ENCODE assay signal across 8 mouse cellular contexts in the genomic region with DNA sequence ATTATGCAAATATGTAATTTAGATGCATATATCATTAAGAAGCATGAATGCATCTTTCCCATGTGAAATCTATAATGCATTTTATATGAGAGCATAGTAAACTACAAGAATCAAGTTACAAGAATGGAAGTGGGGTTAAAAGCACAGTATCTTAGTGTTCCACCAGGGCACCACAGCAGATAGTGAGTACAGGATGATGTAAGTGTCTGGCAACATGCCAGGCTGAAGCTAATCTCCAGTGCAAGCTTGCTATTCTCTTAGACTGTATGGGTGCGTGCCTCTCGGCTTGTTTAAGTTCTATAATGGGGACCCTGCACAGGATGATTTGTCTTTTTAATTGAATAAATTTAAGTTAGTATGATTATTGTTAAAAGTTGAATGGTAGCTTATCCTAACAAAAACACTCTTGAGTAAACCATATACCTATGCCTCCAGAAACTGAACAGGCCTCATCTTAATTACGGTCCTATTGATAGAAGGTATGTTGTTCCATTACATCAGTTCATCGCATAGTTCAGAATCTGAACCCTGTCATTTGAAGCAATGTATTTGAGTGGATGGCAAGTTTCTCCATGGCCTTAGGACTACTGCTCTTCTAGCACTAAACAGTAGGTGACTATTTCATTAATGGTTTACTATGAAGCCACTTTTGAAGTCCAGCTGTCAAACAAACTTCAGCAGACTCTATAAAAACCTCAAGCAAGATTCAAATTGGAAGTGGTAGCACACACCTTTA. TPM values are rescaled to one million over a fixed set of nuclear protein-coding genes. Genes with fewer than 3 reads are reported as not detected.
DNase-seq lines count a peak whose midpoint lies in the region; ATAC-seq lines count a peak whose summit lies in the region.

No protein-coding gene starts in this region.

- H3K4me2 ChIP-seq in embryonic facial prominence, embryonic 11.5 days (ENCODE audit: low read depth, low read length): no peak overlapping the region
- H3K4me2 ChIP-seq in stomach, embryonic 14.5 days (replicated peaks; ENCODE audit: low read depth, low read length): no peak overlapping the region

- H3K9me3 ChIP-seq in embryonic facial prominence, embryonic 11.5 days (replicated peaks; ENCODE audit: control insufficient read depth, low read length): no peaks in the 10 kb centered on the region
- no peaks in the 10 kb centered on the region for H3K9me3 ChIP-seq in embryonic facial prominence, embryonic 10.5 days
- H3K9me3 ChIP-seq in stomach, embryonic 14.5 days (ENCODE audit: control insufficient read depth, low read depth, low read length): no peaks in the 10 kb centered on the region

- ATAC-seq in embryonic facial prominence, embryonic 11.5 days (replicated peaks; ENCODE audit: insufficient number of reproducible peaks, low FRiP score, low TSS enrichment, low read depth): no peak
- peak; percentile 79; the same call in 1 of the 2 replicates for ATAC-seq in stomach, embryonic 14.5 days (ENCODE audit: insufficient number of reproducible peaks, insufficient read depth, low FRiP score, low read depth)

- 90% methylated on average over 4 of the region's 4 CpGs for WGBS in embryonic facial prominence, embryonic 11.5 days
- WGBS in embryonic facial prominence, embryonic 10.5 days: 94% methylated on average over 4 of the region's 4 CpGs
- WGBS in stomach, embryonic 14.5 days: 68% methylated on average over 4 of the region's 4 CpGs

- no peak overlapping the region for H3K4me3 ChIP-seq in embryonic facial prominence, embryonic 11.5 days (ENCODE audit: low read depth, low read length)
- no peak overlapping the region for H3K4me3 ChIP-seq in embryonic facial prominence, embryonic 10.5 days
- no peak overlapping the region for H3K4me3 ChIP-seq in stomach, embryonic 14.5 days (ENCODE audit: low read depth, low read length)

- peak; percentile 45 for DNase-seq in embryonic facial prominence, embryonic 11.5 days (ENCODE audit: low spot score)
- no peak for DNase-seq in embryonic facial prominence, embryonic 10.5 days (ENCODE audit: low spot score)
- peak; percentile 18 for DNase-seq in R1 (ENCODE audit: low read depth, low spot score)
- peak; percentile 78 to 85 for DNase-seq in cerebellum, postnatal 14 days
- peak; percentile 58 to 82 for DNase-seq in heart, adult 9 months (ENCODE audit: low spot score in 2 of 2)
- peak; percentile 78 for DNase-seq in kidney, postnatal 10 days
- peak; percentile 86 for DNase-seq in lung, postnatal 14 days

- H3K27ac ChIP-seq in embryonic facial prominence, embryonic 11.5 days (replicated peaks; ENCODE audit: low read depth, low read length): no peak overlapping the region
- no peak overlapping the region for H3K27ac ChIP-seq in embryonic facial prominence, embryonic 10.5 days (replicated peaks)
- H3K27ac ChIP-seq in stomach, embryonic 14.5 days (ENCODE audit: low read length): no peak overlapping the region

- no peaks in the 10 kb centered on the region; the same call in 1 of the 2 replicates for H3K36me3 ChIP-seq in embryonic facial prominence, embryonic 11.5 days (replicated peaks; ENCODE audit: control insufficient read depth, insufficient read depth, low read depth, low read length)
- H3K36me3 ChIP-seq in embryonic facial prominence, embryonic 10.5 days (replicated peaks): peaks cover 31% of the 10 kb centered on the region
- peaks cover 12% of the 10 kb centered on the region; the same call in 1 of the 2 replicates for H3K36me3 ChIP-seq in stomach, embryonic 14.5 days (ENCODE audit: control insufficient read depth, insufficient read depth, low read length)

- no peaks in the 10 kb centered on the region for H3K27me3 ChIP-seq in embryonic facial prominence, embryonic 11.5 days (ENCODE audit: control insufficient read depth, insufficient read depth, low read length)
- no peaks in the 10 kb centered on the region for H3K27me3 ChIP-seq in embryonic facial prominence, embryonic 10.5 days (replicated peaks; ENCODE audit: low read depth, poor library complexity, severe bottlenecking)
- no peaks in the 10 kb centered on the region for H3K27me3 ChIP-seq in stomach, embryonic 14.5 days (ENCODE audit: control insufficient read depth, insufficient read depth, low read length)

- H3K4me1 ChIP-seq in embryonic facial prominence, embryonic 11.5 days (ENCODE audit: control insufficient read depth, insufficient read depth, low read length): no peaks in the 10 kb centered on the region
- no peaks in the 10 kb centered on the region for H3K4me1 ChIP-seq in embryonic facial prominence, embryonic 10.5 days
- no peaks in the 10 kb centered on the region for H3K4me1 ChIP-seq in stomach, embryonic 14.5 days (ENCODE audit: control insufficient read depth, insufficient read depth, low read length)

- no peak overlapping the region for H3K9ac ChIP-seq in embryonic facial prominence, embryonic 11.5 days (replicated peaks; ENCODE audit: low read length)
- H3K9ac ChIP-seq in stomach, embryonic 14.5 days (replicated peaks; ENCODE audit: low read depth, low read length): no peak overlapping the region

RNA-seq across cellular contexts. Expression of a gene that starts 37.7 kb away (rescaled TPM):
- polyA plus RNA-seq in embryonic facial prominence, embryonic 11.5 days (2014; fragmentation: Nextera tagmentation; extraction: Ambion mirVana): 11.8 and 12.7 TPM in 2 replicates
- polyA plus RNA-seq in embryonic facial prominence, embryonic 10.5 days (2016; fragmentation: Nextera tagmentation; extraction: Ambion mirVana): 14.0 and 14.3 TPM in 2 replicates
- 10.2 and 13.3 TPM in 2 replicates for polyA plus RNA-seq in stomach, embryonic 14.5 days (2014; fragmentation: Nextera tagmentation; extraction: Ambion mirVana)
